Mouse (Mus musculus) heart, adult 2 months (tissue): ENCODE measurements around the gene Adamts9. TPM values are rescaled to one million over a fixed set of nuclear protein-coding genes. Genes with fewer than 3 reads are reported as not detected.
A peak's percentile ranks its signal among the peaks of the same experiment; 100 is the strongest.

ENCODE experiments used
- DNase-seq, 2 experiments: peaks; one replicate each; pipeline ENCODE4 v3.0.0; 2021
- H3K27ac ChIP-seq: fragments of 200-600 bp; 2 replicates; pipeline ENCODE4 v1.8.1; 2022
- H3K27me3 ChIP-seq: fragments of 200-500 bp; 2 replicates; pipeline ENCODE4 v1.6.1; 2012; ENCODE audit warnings: mild to moderate bottlenecking, low read length, inconsistent platforms, mixed read lengths; ENCODE audit not compliant: control insufficient read depth, insufficient read depth
- H3K36me3 ChIP-seq: fragments of 200-500 bp; 2 replicates; pipeline ENCODE4 v1.6.1; 2012; ENCODE audit warnings: low read length, inconsistent platforms; ENCODE audit not compliant: control insufficient read depth, insufficient read depth
- H3K4me1 ChIP-seq: fragments of 200-500 bp; 2 replicates; pipeline ENCODE4 v1.6.1; 2011; ENCODE audit warnings: low read length; ENCODE audit not compliant: control insufficient read depth, insufficient read depth
- H3K4me3 ChIP-seq: fragments of 200-600 bp; 2 replicates; pipeline ENCODE4 v1.8.1; 2022
- H3K79me2 ChIP-seq: fragments of 200-500 bp; replicated peaks from 2 replicates; pipeline ENCODE4 v1.6.1; 2012; ENCODE audit warnings: mild to moderate bottlenecking, inconsistent platforms, low read length, moderate library complexity, mixed read lengths; ENCODE audit not compliant: control insufficient read depth, insufficient read depth
- H3K9ac ChIP-seq: fragments of 200-500 bp; 2 replicates; pipeline ENCODE4 v1.6.1; 2012; ENCODE audit warnings: low read depth, mild to moderate bottlenecking, control low read depth, inconsistent platforms, low read length, mixed read lengths
- CTCF ChIP-seq: fragments of 200-600 bp; IDR thresholded peaks from 2 replicates; pipeline ENCODE4 v1.8.1; 2022; ENCODE audit warnings: antibody characterized with exemption, mild to moderate bottlenecking, moderate library complexity
- EP300 ChIP-seq: fragments of 200-500 bp; IDR thresholded peaks from 2 replicates; pipeline ENCODE4 v1.6.1; 2011; ENCODE audit warnings: low read depth, low read length, control low read depth; ENCODE audit not compliant: insufficient read depth
- POLR2A ChIP-seq: fragments of 200-500 bp; IDR thresholded peaks from 2 replicates; pipeline ENCODE4 v1.6.1; 2011; ENCODE audit warnings: mild to moderate bottlenecking, low read depth, low read length, control low read depth; ENCODE audit not compliant: insufficient read depth
- WGBS: fragments of 180-500 bp; shearing (Covaris S2); methylation state at CpG from one replicate; pipeline ENCODE4 v1.1.7; 2018; 5-methylcytosine and 5-hydroxymethylcytosine counted together
- intact Hi-C: fragments of 180-260 bp; cut with DNase I; formaldehyde crosslinking; loops from one replicate; pipeline ENCODE4 v1.15.1; 2025
- polyA plus RNA-seq: library from polyadenylated mRNA; depleted of rRNA; stranded (reverse); fragments of >200 nt; gene quantifications from 2 replicates; pipeline ENCODE4 v1.2.3, GENCODE M21; 2012
- total RNA-seq, 2 experiments: library from RNA; stranded (reverse); gene quantifications; 2 replicates each; pipeline ENCODE4 v1.2.3; 2021

Gene Adamts9
- total and polyA plus RNA-seq, 3 experiments = 5.7 to 17.5 (median 9.6) TPM

DNA sequence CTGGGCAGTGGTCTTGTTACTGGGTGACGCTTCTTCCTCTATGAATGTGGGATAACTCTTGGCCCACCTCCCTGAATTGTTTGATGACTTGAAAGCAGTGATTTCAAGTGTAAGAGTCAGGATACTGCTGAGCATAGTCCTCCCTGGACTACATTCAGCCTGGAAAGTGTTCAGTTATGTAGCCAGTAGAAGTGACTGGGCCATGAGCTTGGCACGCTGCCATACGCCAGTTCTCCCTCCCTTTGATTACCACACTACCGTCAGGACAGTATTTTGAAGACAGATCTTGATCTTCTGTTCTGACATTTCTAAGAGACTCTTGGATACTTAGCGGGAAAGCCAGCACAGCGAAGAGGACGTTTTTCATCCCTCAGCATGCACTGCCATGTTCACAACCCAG is 40.1 kb upstream of the Adamts9 start:
- H3K4me3 ChIP-seq = no peak overlapping the region
- no peaks in the 10 kb centered on the region for H3K79me2 ChIP-seq
- peaks cover 8% of the 10 kb centered on the region for H3K4me1 ChIP-seq
- H3K36me3 ChIP-seq = peaks cover 13% of the 10 kb centered on the region
- no peaks in the 10 kb centered on the region for H3K27me3 ChIP-seq
- no peak overlapping the region for H3K9ac ChIP-seq
- peak; percentile 46 to 47 for DNase-seq
- H3K27ac ChIP-seq = no peak overlapping the region
- intact Hi-C loops = no loop called here
- no peak for TF ChIP-seq EP300
- no peak for TF ChIP-seq CTCF
- no peak for TF ChIP-seq POLR2A
- 57% methylated on average over 7 of the region's 7 CpGs for WGBS

DNA sequence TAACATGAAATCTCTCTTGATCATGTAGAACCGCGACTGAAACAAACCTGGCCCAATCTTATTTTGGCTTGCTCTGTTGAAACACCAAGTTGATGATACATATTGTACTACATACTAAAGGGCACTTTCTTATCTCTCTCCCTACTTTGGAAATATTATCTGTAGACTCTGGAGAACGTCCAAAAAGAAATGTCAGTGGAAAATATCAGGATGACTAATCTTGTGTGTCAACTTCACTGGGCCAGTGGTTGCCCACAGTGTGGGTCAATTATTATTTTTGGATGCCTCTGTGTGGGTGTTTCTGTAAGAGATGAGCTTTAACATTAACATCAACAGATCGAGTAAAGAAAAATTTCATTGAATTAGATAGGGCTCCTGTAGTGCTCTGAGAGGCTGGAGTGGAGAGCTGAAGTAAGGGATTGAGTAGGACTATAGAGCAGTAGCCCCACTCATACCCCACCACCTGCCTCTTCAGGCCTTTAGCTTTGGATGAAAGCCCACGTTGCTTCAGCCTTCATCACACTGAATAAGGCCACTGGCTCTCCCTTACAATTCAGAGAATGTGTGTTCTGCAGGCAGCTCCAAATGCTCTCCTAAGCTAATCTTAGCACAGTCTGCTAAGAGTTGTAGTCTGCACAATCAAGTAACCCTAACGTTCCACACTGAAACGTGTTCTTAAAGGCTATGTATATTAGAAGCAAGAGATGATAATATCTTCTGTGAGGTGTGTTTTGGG is 38.3 kb upstream of the Adamts9 start:
- Histone ChIP-seq H3K27ac (no peak overlapping the region), H3K79me2 (no peaks in the 10 kb centered on the region), H3K36me3 (peaks cover 10% of the 10 kb centered on the region), H3K27me3 (no peaks in the 10 kb centered on the region), H3K4me1 (peaks cover 4% of the 10 kb centered on the region), H3K4me3 (no peak overlapping the region), H3K9ac (no peak overlapping the region)
- intact Hi-C loops = no loop called here
- DNase-seq = no peak
- TF ChIP-seq EP300 = no peak
- 50% methylated on average over 7 of the region's 7 CpGs for WGBS

DNA sequence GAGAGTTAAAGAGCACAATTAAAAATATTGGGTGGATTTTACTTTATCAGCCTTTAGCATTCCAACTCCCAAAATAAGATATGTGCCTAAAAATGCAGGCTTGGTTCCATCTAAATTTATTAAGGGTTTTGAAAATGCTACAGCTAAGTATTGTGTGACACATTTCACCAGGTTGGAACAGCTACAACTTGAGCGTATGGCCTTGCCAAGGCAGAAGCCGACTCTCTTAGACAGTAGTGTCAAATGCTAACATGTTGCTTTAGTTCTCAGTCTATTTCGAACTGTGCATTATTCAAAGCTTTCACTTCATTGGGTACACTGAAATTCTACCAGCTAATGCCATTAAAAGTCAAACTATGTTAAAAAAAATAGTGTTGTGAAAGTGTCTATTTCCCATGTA is 30.0 kb upstream of the Adamts9 start:
- H3K9ac ChIP-seq = no peak overlapping the region
- H3K27me3 ChIP-seq = no peaks in the 10 kb centered on the region
- WGBS = 70% methylated on average over 3 of the region's 3 CpGs
- no peak for TF ChIP-seq EP300
- TF ChIP-seq POLR2A = no peak
- no peak for TF ChIP-seq CTCF
- 0 out of 2 replicates have a peak, but pooled peaks cover 2% of the 10 kb centered on the region for H3K79me2 ChIP-seq
- H3K27ac ChIP-seq = no peak overlapping the region
- intact Hi-C loops = no loop called here
- H3K36me3 ChIP-seq = peaks cover 11% of the 10 kb centered on the region
- H3K4me1 ChIP-seq = peaks cover 12% of the 10 kb centered on the region
- no peak overlapping the region for H3K4me3 ChIP-seq
- no peak for DNase-seq

DNA sequence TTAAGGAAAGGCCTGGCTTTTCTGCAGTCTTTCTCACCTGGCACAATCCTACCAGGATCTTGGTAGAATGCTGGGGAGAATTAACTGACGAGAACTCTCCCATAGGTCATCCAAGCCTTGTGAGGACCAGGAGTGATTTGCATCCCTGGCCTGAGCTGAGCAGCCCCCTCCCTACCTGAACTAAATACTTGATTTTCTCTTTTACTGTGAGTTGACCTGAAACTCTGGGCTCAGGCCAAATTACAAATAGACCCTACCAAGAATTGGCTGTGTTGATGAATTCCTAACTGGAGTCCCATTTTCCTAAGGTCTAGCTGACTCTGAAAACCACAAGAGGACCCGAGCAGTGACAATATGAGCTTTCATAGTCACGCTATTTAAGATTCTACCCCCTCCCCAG is 25.4 kb upstream of the Adamts9 start:
- H3K4me1 ChIP-seq = peaks cover 14% of the 10 kb centered on the region
- no peak overlapping the region for H3K4me3 ChIP-seq
- TF ChIP-seq EP300 = no peak
- no peak for TF ChIP-seq POLR2A
- TF ChIP-seq CTCF = no peak
- 0 out of 2 replicates have a peak overlapping the region, but pooled peaks have one; percentile 20 for H3K9ac ChIP-seq
- H3K36me3 ChIP-seq = peaks cover 11% of the 10 kb centered on the region
- H3K79me2 ChIP-seq = 0 out of 2 replicates have a peak, but pooled peaks cover 2% of the 10 kb centered on the region
- WGBS = 74% methylated on average over 3 of the region's 3 CpGs
- DNase-seq = no peak
- peak overlapping the region; percentile 71 for H3K27ac ChIP-seq
- H3K27me3 ChIP-seq = no peaks in the 10 kb centered on the region
- intact Hi-C loops = loop anchor here (2.0 kb wide), 1 partner anchor 24 kb away; no protein-coding TSS in a partner anchor

DNA sequence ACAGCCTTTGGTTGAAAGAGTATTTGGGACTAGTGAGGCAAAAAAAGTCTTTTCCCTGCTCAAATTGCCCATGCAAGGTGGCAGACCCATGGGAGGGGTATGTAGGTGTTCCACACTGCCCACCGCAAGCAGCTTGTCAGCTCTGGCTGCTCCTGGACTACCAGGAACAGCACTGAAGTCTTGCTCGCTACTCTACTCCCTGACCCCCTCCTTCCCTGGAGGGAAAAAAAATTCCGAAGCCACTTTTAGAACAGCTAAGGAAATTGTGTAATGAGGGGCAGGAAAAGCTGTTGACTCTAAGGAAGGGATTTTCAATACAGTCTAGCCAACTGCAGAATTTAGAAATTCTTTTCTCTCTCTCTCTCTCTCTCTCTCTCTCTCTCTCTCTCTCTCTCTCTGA is 24.9 kb upstream of the Adamts9 start:
- WGBS = 32% methylated on average over 3 of the region's 3 CpGs
- no peak overlapping the region for H3K4me3 ChIP-seq
- intact Hi-C loops = loop anchor here (2.0 kb wide), 1 partner anchor 23 kb away; no protein-coding TSS in a partner anchor

DNA sequence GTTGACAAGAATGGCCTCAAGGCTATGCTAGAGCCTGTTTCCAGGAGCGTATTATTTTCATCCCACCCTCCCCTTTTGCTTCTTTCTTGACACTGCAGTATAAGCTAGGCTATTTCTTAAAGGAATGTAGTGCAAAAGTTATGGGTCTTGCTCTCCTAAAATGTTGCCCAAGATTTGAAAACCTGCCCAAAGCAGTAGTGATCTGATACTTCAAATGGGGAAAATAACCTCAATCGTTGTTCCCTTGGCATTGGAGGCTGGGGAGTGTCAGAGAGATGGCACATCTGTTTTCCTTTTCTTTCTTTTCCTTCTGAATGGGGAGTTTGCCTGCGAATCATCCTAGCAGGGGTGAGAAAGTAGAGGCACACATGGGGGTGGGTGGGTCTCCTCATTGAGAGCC is 19.7 kb upstream of the Adamts9 start:
- Histone ChIP-seq H3K9ac (no peak overlapping the region), H3K27me3 (no peaks in the 10 kb centered on the region), H3K4me3 (no peak overlapping the region), H3K4me1 (no peaks in the 10 kb centered on the region), H3K79me2 (peaks cover 4% of the 10 kb centered on the region; the same call in 1 of the 2 replicates), H3K36me3 (no peaks in the 10 kb centered on the region; the same call in 1 of the 2 replicates), H3K27ac (no peak overlapping the region)
- TF ChIP-seq POLR2A = no peak
- no peak for TF ChIP-seq CTCF
- no peak for TF ChIP-seq EP300
- WGBS = 85% methylated on average over 3 of the region's 3 CpGs
- intact Hi-C loops = no loop called here
- DNase-seq = no peak

More for the DNA sequence above, 24.9 kb upstream of the Adamts9 start:
- H3K9ac ChIP-seq = no peak overlapping the region
- peak overlapping the region; percentile 78 for H3K27ac ChIP-seq
- peaks cover 11% of the 10 kb centered on the region for H3K36me3 ChIP-seq
- peaks cover 14% of the 10 kb centered on the region for H3K4me1 ChIP-seq
- TF ChIP-seq POLR2A (peak; percentile 59; the same call in 1 of the 2 replicates), CTCF (no peak), EP300 (no peak)
- H3K79me2 ChIP-seq = 0 out of 2 replicates have a peak, but pooled peaks cover 2% of the 10 kb centered on the region
- H3K27me3 ChIP-seq = no peaks in the 10 kb centered on the region
- peak; percentile 15 to 50 for DNase-seq
